Mouse (Mus musculus): ENCODE measurements around the gene Mink1. TPM values are rescaled to one million over a fixed set of nuclear protein-coding genes. Genes with fewer than 3 reads are reported as not detected.
"Not testable (repeated sequence)": the region's sequence is repeated elsewhere in the genome, so short reads cannot be mapped to it uniquely, and the experiment has no call there.

Mink1 gene
- 15.3 and 17.4 TPM in 2 replicates for polyA plus RNA-seq (2016; fragmentation: Nextera tagmentation; extraction: Ambion mirVana)

- H3K4me3 ChIP-seq (replicated peaks) = peak within 1 kb of the TSS; percentile 81
- WGBS = under 1% methylated on average over 53 of the region's 57 CpGs
- H3K9me3 ChIP-seq = no peaks in the 10 kb centered on the region
- ATAC-seq (ENCODE audit: low FRiP score) = peak; percentile 92
- peak within 1 kb of the TSS; percentile 96 for H3K4me2 ChIP-seq
- peak within 1 kb of the TSS; percentile 84 for H3K27ac ChIP-seq
- no peaks in the 10 kb centered on the region for H3K27me3 ChIP-seq
- H3K4me1 ChIP-seq = peaks cover 42% of the 10 kb centered on the region
- no peaks in the 10 kb centered on the region for H3K36me3 ChIP-seq (replicated peaks)
- peak within 1 kb of the TSS; percentile 82 for H3K9ac ChIP-seq
These were observed at the start of gene Mink1 for GRCm38 (mm10) chr11:70562287-70562994. Gene Mink1 (plus strand): TSS chr11:70562881.

DNA sequence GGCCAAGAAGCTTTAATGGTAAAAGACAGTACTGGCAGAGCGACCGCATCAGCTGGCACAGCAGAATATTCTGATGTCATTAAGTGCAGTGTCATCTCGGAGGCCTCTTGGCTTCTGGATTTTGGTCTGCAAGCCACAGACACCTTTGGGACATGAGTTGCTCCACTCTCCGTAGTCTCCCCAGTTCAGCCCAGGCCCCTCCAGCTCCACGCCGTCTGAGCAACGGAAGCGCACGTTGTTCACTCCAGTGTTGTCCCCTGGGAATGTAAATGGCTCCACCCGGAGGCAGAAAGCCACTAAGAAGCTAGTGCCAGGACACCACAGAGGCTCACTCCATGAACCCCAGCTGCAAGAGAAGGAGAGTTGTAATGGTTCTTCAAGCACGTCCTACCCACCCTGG, 49.2 kb upstream of the Mink1 start:
- H3K4me3 ChIP-seq (replicated peaks) = no peak overlapping the region
- peaks cover 24% of the 10 kb centered on the region for H3K27me3 ChIP-seq
- H3K9me3 ChIP-seq = no peaks in the 10 kb centered on the region
- H3K4me1 ChIP-seq = peaks cover 5% of the 10 kb centered on the region; the same call in 1 of the 2 replicates
- no peak for ATAC-seq (ENCODE audit: low FRiP score)
- H3K4me2 ChIP-seq = no peak overlapping the region
- WGBS = 58% methylated on average over 11 of the region's 11 CpGs
- no peak overlapping the region for H3K27ac ChIP-seq
- H3K36me3 ChIP-seq (replicated peaks) = no peaks in the 10 kb centered on the region
- no peak overlapping the region for H3K9ac ChIP-seq

DNA sequence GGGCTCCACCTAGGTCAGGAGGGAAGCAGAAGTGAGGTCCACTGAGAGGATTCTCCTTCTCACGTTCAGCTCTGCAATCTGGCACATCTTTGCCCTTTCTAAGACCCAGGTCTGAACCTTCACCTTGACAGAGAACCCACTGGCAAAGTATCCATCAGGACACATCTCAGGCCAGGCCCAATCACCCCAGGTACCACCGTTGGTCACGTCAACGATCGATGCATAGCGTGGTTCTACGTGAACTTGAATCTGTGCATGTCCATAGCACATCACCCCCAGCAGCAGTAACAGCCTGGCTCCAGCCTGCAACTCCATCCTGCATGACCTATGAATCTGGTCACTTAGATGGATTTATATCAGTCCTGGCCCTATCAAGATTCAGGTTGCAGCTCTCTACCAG, 48.4 kb upstream of the Mink1 start, which contains the start of gene Vmo1:
Gene Vmo1 (minus strand): TSS at position 329 of the 400 bp plus-strand sequence.
- WGBS = 91% methylated on average over 7 of the region's 7 CpGs
- Histone ChIP-seq H3K4me2 (no peak within 1 kb of the TSS), H3K27me3 (peaks cover 26% of the 10 kb centered on the region), H3K36me3 (replicated peaks) (no peaks in the 10 kb centered on the region), H3K27ac (no peak within 1 kb of the TSS), H3K4me1 (peaks cover 5% of the 10 kb centered on the region; the same call in 1 of the 2 replicates), H3K9me3 (no peaks in the 10 kb centered on the region), H3K9ac (no peak within 1 kb of the TSS), H3K4me3 (replicated peaks) (no peak within 1 kb of the TSS)
- no peak for ATAC-seq (ENCODE audit: low FRiP score)

DNA sequence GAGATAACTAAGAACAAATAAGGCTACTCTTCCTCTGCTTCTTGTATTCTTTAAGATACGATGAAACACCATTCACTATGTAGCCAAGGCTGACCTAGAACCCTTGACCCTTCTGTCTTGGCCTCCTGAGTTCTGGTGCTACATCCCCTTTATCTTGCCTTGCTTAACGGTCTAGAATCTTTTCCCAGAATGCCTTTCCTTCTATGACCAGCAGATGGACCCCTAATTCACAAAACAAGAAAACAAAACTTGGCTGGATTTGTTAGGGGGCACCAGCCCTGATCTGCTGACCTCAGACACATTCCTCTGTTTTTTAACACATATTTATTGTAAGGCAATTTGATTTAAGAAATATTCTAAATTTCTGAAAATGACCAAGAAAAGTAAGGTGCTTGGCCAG, 46.3 kb upstream of the Mink1 start:
- no peak overlapping the region for H3K9ac ChIP-seq
- no peaks in the 10 kb centered on the region for H3K9me3 ChIP-seq
- peaks cover 9% of the 10 kb centered on the region for H3K4me1 ChIP-seq
- H3K36me3 ChIP-seq (replicated peaks) = no peaks in the 10 kb centered on the region
- peaks cover 25% of the 10 kb centered on the region for H3K27me3 ChIP-seq
- no peak overlapping the region for H3K4me3 ChIP-seq (replicated peaks)
- no peak for ATAC-seq (ENCODE audit: low FRiP score)
- no peak overlapping the region for H3K27ac ChIP-seq
- no peak overlapping the region for H3K4me2 ChIP-seq
- WGBS = 35% methylated on average over 2 of the region's 2 CpGs

- Histone ChIP-seq H3K27me3 (peaks cover 16% of the 10 kb centered on the region), H3K27ac (no peak overlapping the region), H3K9me3 (no peaks in the 10 kb centered on the region), H3K4me3 (replicated peaks) (no peak overlapping the region), H3K9ac (no peak overlapping the region), H3K4me1 (peaks cover 9% of the 10 kb centered on the region), H3K4me2 (no peak overlapping the region), H3K36me3 (replicated peaks) (no peaks in the 10 kb centered on the region)
- 67% methylated on average over 1 of the region's 1 CpGs for WGBS
- ATAC-seq (ENCODE audit: low FRiP score) = no peak
These were observed 44.2 kb upstream of the Mink1 start for GRCm38 (mm10) chr11:70518436-70518835.

DNA sequence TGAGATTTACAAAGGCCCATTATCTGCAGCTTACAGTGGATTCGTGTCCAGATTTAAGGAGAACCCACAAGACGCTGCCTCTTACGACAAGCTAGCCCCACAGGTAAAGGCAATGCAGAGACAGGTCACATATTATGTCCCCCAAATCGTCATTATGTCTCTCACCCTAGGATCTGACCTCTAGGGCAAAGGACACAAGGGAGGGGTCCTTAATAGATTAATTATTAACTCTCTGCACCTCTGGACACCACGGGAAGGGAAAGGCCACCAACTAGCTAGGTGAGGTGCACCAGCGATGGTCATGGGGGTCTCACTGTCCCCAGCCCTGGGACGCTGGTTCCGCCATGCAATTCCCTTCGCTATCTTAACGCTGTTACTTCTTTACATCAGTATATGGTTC, 43.8 kb upstream of the Mink1 start, which contains the start of gene Gltpd2:
Gene Gltpd2 (plus strand): TSS at position 274 of the 400 bp plus-strand sequence.
- H3K36me3 ChIP-seq (replicated peaks) = no peaks in the 10 kb centered on the region
- H3K4me3 ChIP-seq (replicated peaks) = peak within 1 kb of the TSS; percentile 18
- no peak for ATAC-seq (ENCODE audit: low FRiP score)
- 79% methylated on average over 10 of the region's 10 CpGs for WGBS
- H3K27ac ChIP-seq = no peak within 1 kb of the TSS
- peaks cover 9% of the 10 kb centered on the region for H3K4me1 ChIP-seq
- peak within 1 kb of the TSS; percentile 48 for H3K9ac ChIP-seq
- no peaks in the 10 kb centered on the region for H3K9me3 ChIP-seq
- H3K27me3 ChIP-seq = peaks cover 14% of the 10 kb centered on the region
- H3K4me2 ChIP-seq = peak within 1 kb of the TSS; percentile 43

DNA sequence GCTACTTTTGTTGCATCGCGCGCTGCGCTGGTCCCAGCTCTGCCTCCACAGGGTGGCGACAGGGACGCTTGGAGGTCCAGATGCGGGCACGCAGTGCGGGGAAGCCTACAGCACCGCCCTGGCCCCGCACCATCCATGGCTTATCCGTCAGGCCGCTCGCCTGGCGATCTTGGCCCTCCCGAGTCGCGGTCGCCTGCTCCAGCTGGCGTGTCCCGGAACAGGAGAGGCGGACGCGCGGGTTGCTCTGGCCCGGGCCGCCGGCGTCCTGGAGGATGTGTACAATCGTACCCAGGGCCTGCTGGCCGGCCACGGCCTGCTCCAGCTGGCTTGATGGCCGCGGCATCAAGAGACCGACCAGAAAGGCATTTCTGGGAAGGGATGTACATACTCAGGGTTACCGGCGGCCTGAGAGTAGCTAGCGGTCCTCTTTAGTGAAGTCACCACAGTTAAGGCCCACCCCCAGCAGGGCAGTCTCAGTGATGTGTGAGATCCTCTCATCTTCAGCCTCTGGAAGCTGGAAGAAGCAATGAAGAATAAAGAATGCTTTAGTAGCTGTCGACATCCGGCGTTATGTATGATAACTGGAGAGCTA, 42.4 kb upstream of the Mink1 start:
- no peak; the same call in 1 of the 2 replicates for ATAC-seq (ENCODE audit: low FRiP score)
- H3K4me2 ChIP-seq = peak overlapping the region; percentile 43
- peaks cover 14% of the 10 kb centered on the region for H3K27me3 ChIP-seq
- H3K27ac ChIP-seq = no peak overlapping the region
- peak overlapping the region; percentile 48 for H3K9ac ChIP-seq
- no peaks in the 10 kb centered on the region for H3K36me3 ChIP-seq (replicated peaks)
- 16% methylated on average over 41 of the region's 41 CpGs for WGBS
- H3K9me3 ChIP-seq = no peaks in the 10 kb centered on the region
- H3K4me3 ChIP-seq (replicated peaks) = peak overlapping the region; percentile 18
- peaks cover 9% of the 10 kb centered on the region for H3K4me1 ChIP-seq

GRCm38 (mm10) chr11:70523306-70523989, 39.2 kb upstream of the Mink1 start:
- peaks cover 20% of the 10 kb centered on the region for H3K4me1 ChIP-seq
- not testable (repeated sequence) for ATAC-seq (ENCODE audit: low FRiP score); H3K9ac ChIP-seq; H3K4me3 ChIP-seq (replicated peaks); H3K9me3 ChIP-seq; H3K27ac ChIP-seq; H3K4me2 ChIP-seq
- WGBS = 88% methylated on average over 8 of the region's 8 CpGs
- H3K27me3 ChIP-seq = peaks cover 14% of the 10 kb centered on the region
- H3K36me3 ChIP-seq (replicated peaks) = peaks cover 23% of the 10 kb centered on the region

DNA sequence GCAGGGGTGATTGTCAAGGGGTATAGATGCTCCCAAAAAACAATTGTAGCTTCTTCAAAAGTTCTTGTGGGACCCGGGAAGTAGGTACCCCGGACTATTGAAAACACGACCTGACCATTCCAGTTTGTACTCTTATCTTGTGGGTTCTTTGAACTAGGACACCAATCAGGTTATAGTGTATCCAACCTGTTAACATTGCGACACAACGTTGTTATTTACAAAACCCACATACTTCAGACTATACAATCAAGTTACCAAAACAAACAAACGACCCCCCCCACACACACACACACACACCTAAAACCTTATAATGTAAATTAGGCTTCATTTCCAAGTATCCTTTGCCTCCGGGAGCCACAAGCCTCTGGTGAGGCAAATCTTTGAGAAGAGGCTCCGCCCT, 37.9 kb upstream of the Mink1 start:
- Histone ChIP-seq H3K9me3 (no peaks in the 10 kb centered on the region), H3K4me1 (peaks cover 19% of the 10 kb centered on the region), H3K36me3 (replicated peaks) (peaks cover 35% of the 10 kb centered on the region), H3K4me2 (peak overlapping the region; percentile 53), H3K4me3 (replicated peaks) (peak overlapping the region; percentile 72), H3K27ac (no peak overlapping the region), H3K9ac (0 out of 2 replicates have a peak overlapping the region, but pooled peaks have one; percentile 33), H3K27me3 (peaks cover 3% of the 10 kb centered on the region)
- whole genome bisulfite sequencing = 9% methylated on average over 8 of the region's 8 CpGs
- ATAC-seq (ENCODE audit: low FRiP score) = no peak; the same call in 1 of the 2 replicates

DNA sequence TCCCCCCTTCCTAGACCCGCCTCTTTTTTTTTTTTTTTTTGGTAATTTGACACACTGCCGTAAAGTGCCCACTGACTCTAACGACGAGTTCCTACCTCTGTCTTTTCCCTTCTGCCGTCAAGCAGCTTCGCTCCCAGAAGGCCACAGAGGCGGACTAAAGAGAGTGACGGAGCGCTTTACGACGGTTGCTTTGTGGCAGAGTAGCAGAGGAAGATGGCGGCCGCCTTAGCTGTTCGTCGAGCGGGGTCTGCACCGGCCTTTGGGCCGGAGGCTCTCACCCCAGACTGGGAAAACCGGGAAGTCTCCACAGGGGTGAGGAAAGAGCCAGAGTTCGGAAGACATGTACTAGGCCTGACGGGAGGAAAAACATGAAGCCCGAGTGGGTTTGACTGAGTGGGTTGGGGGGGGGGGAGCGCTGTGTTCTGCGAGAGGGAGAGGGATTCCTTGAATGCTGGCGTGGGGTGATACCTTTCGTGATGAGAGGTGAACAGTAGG, 37.5 kb upstream of the Mink1 start, which contains the start of gene Psmb6:
Gene Psmb6 (plus strand): TSS at position 184 of the 495 bp plus-strand sequence.
- peak within 1 kb of the TSS; percentile 81 for H3K9ac ChIP-seq
- H3K9me3 ChIP-seq = no peaks in the 10 kb centered on the region
- H3K4me2 ChIP-seq = peak within 1 kb of the TSS; percentile 84
- H3K4me1 ChIP-seq = peaks cover 15% of the 10 kb centered on the region
- peaks cover 35% of the 10 kb centered on the region for H3K36me3 ChIP-seq (replicated peaks)
- no peaks in the 10 kb centered on the region for H3K27me3 ChIP-seq
- WGBS = under 1% methylated on average over 26 of the region's 26 CpGs
- peak; percentile 93 for ATAC-seq (ENCODE audit: low FRiP score)
- peak within 1 kb of the TSS; percentile 72 for H3K4me3 ChIP-seq (replicated peaks)
- H3K27ac ChIP-seq = no peak within 1 kb of the TSS

GRCm38 (mm10) chr11:70525726-70526125, 37.0 kb upstream of the Mink1 start:
- 2% methylated on average over 12 of the region's 12 CpGs for WGBS
- peak overlapping the region; percentile 81 for H3K9ac ChIP-seq
- no peaks in the 10 kb centered on the region for H3K27me3 ChIP-seq
- peaks cover 11% of the 10 kb centered on the region for H3K4me1 ChIP-seq
- H3K4me3 ChIP-seq (replicated peaks) = peak overlapping the region; percentile 72
- H3K36me3 ChIP-seq (replicated peaks) = peaks cover 35% of the 10 kb centered on the region
- H3K9me3 ChIP-seq = no peaks in the 10 kb centered on the region
- peak; percentile 52; the same call in 1 of the 2 replicates for ATAC-seq (ENCODE audit: low FRiP score)
- H3K27ac ChIP-seq = no peak overlapping the region
- peak overlapping the region; percentile 84 for H3K4me2 ChIP-seq

- Histone ChIP-seq H3K4me3 (replicated peaks) (peak overlapping the region; percentile 72), H3K36me3 (replicated peaks) (peaks cover 35% of the 10 kb centered on the region), H3K4me2 (peak overlapping the region; percentile 84), H3K9ac (peak overlapping the region; percentile 81), H3K4me1 (peaks cover 11% of the 10 kb centered on the region), H3K27me3 (no peaks in the 10 kb centered on the region), H3K27ac (no peak overlapping the region), H3K9me3 (no peaks in the 10 kb centered on the region)
- no peak for ATAC-seq (ENCODE audit: low FRiP score)
- 90% methylated on average over 12 of the region's 12 CpGs for WGBS
These were observed 36.5 kb upstream of the Mink1 start for GRCm38 (mm10) chr11:70526211-70526610.

Data from forebrain, embryonic 12.5 days (tissue).